Mouse (Mus musculus) myocyte (in vitro differentiated cells): ENCODE data around the gene Zdhhc18. TPM values are rescaled to one million over a fixed set of nuclear protein-coding genes. Genes with fewer than 3 reads are reported as not detected.

Experiments
- H3K27me3 ChIP-seq: one replicate; pipeline ENCODE4 v1.6.1; 2011; ENCODE audit not compliant: control insufficient read depth, insufficient read depth, insufficient read length
- H3K36me3 ChIP-seq: one replicate; pipeline ENCODE4 v1.6.1; 2011; ENCODE audit not compliant: control insufficient read depth, insufficient read depth
- H3K4me2 ChIP-seq: one replicate; pipeline ENCODE4 v1.6.1; 2011; ENCODE audit warnings: low read depth, control low read depth
- H3K4me3 ChIP-seq: one replicate; pipeline ENCODE4 v1.5.1; 2011; ENCODE audit warnings: mild to moderate bottlenecking, control low read depth, moderate library complexity
- H3K79me2 ChIP-seq: one replicate; pipeline ENCODE4 v1.6.1; 2011; ENCODE audit not compliant: control insufficient read depth, insufficient read depth
- H3ac ChIP-seq: one replicate; pipeline ENCODE4 v1.6.1; 2011; ENCODE audit not compliant: control insufficient read depth, insufficient read length
- CEBPB ChIP-seq: IDR thresholded peaks from 2 replicates; pipeline ENCODE4 v1.6.1; 2011; ENCODE audit warnings: mild to moderate bottlenecking, moderate library complexity; ENCODE audit not compliant: poor library complexity, insufficient read depth, severe bottlenecking
- E2F4 ChIP-seq: IDR thresholded peaks from one replicate; pipeline ENCODE4 v1.6.1; 2011; ENCODE audit warnings: mild to moderate bottlenecking, control low read depth, moderate library complexity; ENCODE audit not compliant: insufficient read depth
- MAX ChIP-seq: IDR thresholded peaks from one replicate; pipeline ENCODE4 v1.6.1; 2011; ENCODE audit warnings: low read depth, mild to moderate bottlenecking, control low read depth
- MYOD1 ChIP-seq, 3 experiments: IDR thresholded peaks; one replicate each; pipeline ENCODE4 v1.6.1; 2011; ENCODE audit warnings: control low read depth in 2 of 3, low read depth in 2 of 3, mild to moderate bottlenecking in 2 of 3, moderate library complexity in 1 of 3; ENCODE audit not compliant: insufficient read length in 2 of 3, control insufficient read depth in 1 of 3
- MYOG ChIP-seq, 3 experiments: IDR thresholded peaks; one replicate each; pipeline ENCODE4 v1.6.1; 2011; ENCODE audit warnings: control low read depth in 2 of 3, low read depth in 2 of 3, mild to moderate bottlenecking in 2 of 3; ENCODE audit not compliant: insufficient read length in 2 of 3, control insufficient read depth in 1 of 3, insufficient read depth in 1 of 3
- POLR2A ChIP-seq: IDR thresholded peaks from one replicate; pipeline ENCODE4 v1.6.1; 2011; ENCODE audit warnings: low read depth, mild to moderate bottlenecking, control low read depth, moderate library complexity; ENCODE audit not compliant: insufficient read length
- POLR2AphosphoS2 ChIP-seq: IDR thresholded peaks from one replicate; pipeline ENCODE4 v1.6.1; 2011; ENCODE audit warnings: low read depth, control low read depth; ENCODE audit not compliant: insufficient read length
- REST ChIP-seq: IDR thresholded peaks from one replicate; pipeline ENCODE4 v1.6.1; 2011; ENCODE audit warnings: mild to moderate bottlenecking, control low read depth, moderate library complexity; ENCODE audit not compliant: insufficient read depth, insufficient read length
- SRF ChIP-seq: IDR thresholded peaks from one replicate; pipeline ENCODE4 v1.6.1; 2011; ENCODE audit warnings: low read depth; ENCODE audit not compliant: control insufficient read depth, insufficient read length
- TCF12 ChIP-seq: IDR thresholded peaks from one replicate; pipeline ENCODE4 v1.6.1; 2011; ENCODE audit warnings: mild to moderate bottlenecking, control low read depth; ENCODE audit not compliant: poor library complexity, insufficient read depth, severe bottlenecking
- TCF3 ChIP-seq: IDR thresholded peaks from one replicate; pipeline ENCODE4 v1.6.1; 2011; ENCODE audit warnings: low read depth, control low read depth; ENCODE audit not compliant: insufficient read length
- USF1 ChIP-seq: IDR thresholded peaks from one replicate; pipeline ENCODE4 v1.6.1; 2011; ENCODE audit warnings: low read depth, mild to moderate bottlenecking, control low read depth, moderate library complexity
- polyA plus RNA-seq: library from polyadenylated mRNA; unstranded; fragments of >200 nt; fragmentation: generic; extraction: Trizol; gene quantifications from one replicate; pipeline ENCODE4 v1.2.1, GENCODE M21; 2012; ENCODE audit warnings: missing spikeins

Gene Zdhhc18
- polyA plus RNA-seq, 1 experiment = 14.3 TPM

- Histone ChIP-seq H3K27me3 (no peaks in the 10 kb centered on the region), H3K79me2 (no peaks in the 10 kb centered on the region), H3K4me2 (peak within 1 kb of the TSS; percentile 88), H3K36me3 (no peaks in the 10 kb centered on the region), H3ac (peak within 1 kb of the TSS; percentile 64), H3K4me3 (peak within 1 kb of the TSS; percentile 73)
- TF ChIP-seq POLR2AphosphoS2 = peak; percentile 83
- no peak for TF ChIP-seq MAX
- TF ChIP-seq SRF = no peak
- TF ChIP-seq MYOD1 (IDR thresholded peaks at IDR 0.05; ENCODE audit: control insufficient read depth in 1 of 3, insufficient read length in 2 of 3, low read depth in 2 of 3) = peak in 1 of 3 experiments; percentile 26
- peak; percentile 90 for TF ChIP-seq POLR2A
Observed at GRCm38 (mm10) chr4:133671881-133672844, 22.2 kb upstream of the Zdhhc18 start, which contains the start of gene Pigv. Gene Pigv, minus strand, starts transcription at chr4:133672647.

- TF ChIP-seq USF1 (no peak), TCF12 (no peak), MYOG (IDR thresholded peaks at IDR 0.05; ENCODE audit: control insufficient read depth in 1 of 3, insufficient read depth in 1 of 3, insufficient read length in 2 of 3, low read depth in 2 of 3) (no peak), MAX (no peak), MYOD1 (IDR thresholded peaks at IDR 0.05; ENCODE audit: control insufficient read depth in 1 of 3, insufficient read length in 2 of 3, low read depth in 2 of 3) (no peak), TCF3 (no peak), CEBPB (no peak), POLR2A (no peak), REST (no peak), E2F4 (no peak), POLR2AphosphoS2 (no peak), SRF (no peak)
- Histone ChIP-seq H3K27me3 (no peaks in the 10 kb centered on the region), H3K4me2 (peak overlapping the region; percentile 82), H3K36me3 (no peaks in the 10 kb centered on the region), H3K79me2 (no peaks in the 10 kb centered on the region), H3K4me3 (peak overlapping the region; percentile 73), H3ac (peak overlapping the region; percentile 64)
Observed at GRCm38 (mm10) chr4:133671184-133671880, 21.4 kb upstream of the Zdhhc18 start.

GRCm38 (mm10) chr4:133669652-133670210, 19.8 kb upstream of the Zdhhc18 start:
- Histone ChIP-seq H3K79me2 (no peaks in the 10 kb centered on the region), H3K27me3 (no peaks in the 10 kb centered on the region), H3K4me2 (no peak overlapping the region), H3K36me3 (no peaks in the 10 kb centered on the region), H3ac (no peak overlapping the region), H3K4me3 (no peak overlapping the region)
- TF ChIP-seq MYOD1 (IDR thresholded peaks at IDR 0.05; ENCODE audit: control insufficient read depth in 1 of 3, insufficient read length in 2 of 3, low read depth in 2 of 3) = no peak
- no peak for TF ChIP-seq REST
- no peak for TF ChIP-seq MAX
- TF ChIP-seq USF1 = no peak
- no peak for TF ChIP-seq MYOG (IDR thresholded peaks at IDR 0.05; ENCODE audit: control insufficient read depth in 1 of 3, insufficient read depth in 1 of 3, insufficient read length in 2 of 3, low read depth in 2 of 3)
- no peak for TF ChIP-seq TCF12
- TF ChIP-seq POLR2AphosphoS2 = no peak
- TF ChIP-seq SRF = no peak
- no peak for TF ChIP-seq E2F4
- no peak for TF ChIP-seq POLR2A
- TF ChIP-seq CEBPB = no peak
- TF ChIP-seq TCF3 = no peak

- H3K4me3 ChIP-seq = no peak overlapping the region
- H3K79me2 ChIP-seq = no peaks in the 10 kb centered on the region
- TF ChIP-seq MAX (no peak), CEBPB (no peak), REST (no peak), SRF (no peak), MYOG (IDR thresholded peaks at IDR 0.05; ENCODE audit: control insufficient read depth in 1 of 3, insufficient read depth in 1 of 3, insufficient read length in 2 of 3, low read depth in 2 of 3) (peak; percentile 1 to 48 (median 15)), POLR2A (no peak), POLR2AphosphoS2 (no peak), TCF3 (no peak), TCF12 (no peak)
- no peaks in the 10 kb centered on the region for H3K27me3 ChIP-seq
- H3ac ChIP-seq = no peak overlapping the region
- H3K4me2 ChIP-seq = no peak overlapping the region
- H3K36me3 ChIP-seq = no peaks in the 10 kb centered on the region
Observed at GRCm38 (mm10) chr4:133668537-133668936, 18.6 kb upstream of the Zdhhc18 start.
